Mouse (Mus musculus): ENCODE measurements around the gene Acot5.

Gene Acot5

DNA sequence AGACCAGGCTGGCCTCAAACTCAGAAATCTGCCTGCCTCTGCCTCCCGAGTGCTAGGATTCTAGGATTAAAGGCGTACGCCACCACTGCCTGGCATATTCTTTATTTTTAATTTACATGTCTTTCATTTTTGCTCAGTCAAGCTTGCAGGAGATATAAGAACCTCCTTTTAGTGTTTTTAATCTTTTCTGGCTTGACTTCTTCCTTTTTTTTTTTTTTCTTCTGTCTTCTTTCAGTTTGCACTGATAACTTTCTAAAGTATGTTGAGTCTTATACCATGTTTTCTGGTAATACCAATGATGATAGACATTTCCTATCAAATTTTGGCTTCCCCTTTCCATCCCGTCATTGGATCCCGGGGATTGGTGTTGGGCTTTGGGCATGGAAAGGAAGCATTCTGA lies 50.5 kb downstream of the Acot5 start:
- no peak for DNase-seq (ENCODE audit: low read depth, low spot score)
